Mouse (Mus musculus): Measurements from ENCODE around the gene Gltpd2.
A peak's percentile ranks its signal among the peaks of the same experiment; 100 is the strongest.
"Not testable (repeated sequence)": the region's sequence is repeated elsewhere in the genome, so short reads cannot be mapped to it uniquely, and the experiment has no call there.

Gltpd2 gene

DNA sequence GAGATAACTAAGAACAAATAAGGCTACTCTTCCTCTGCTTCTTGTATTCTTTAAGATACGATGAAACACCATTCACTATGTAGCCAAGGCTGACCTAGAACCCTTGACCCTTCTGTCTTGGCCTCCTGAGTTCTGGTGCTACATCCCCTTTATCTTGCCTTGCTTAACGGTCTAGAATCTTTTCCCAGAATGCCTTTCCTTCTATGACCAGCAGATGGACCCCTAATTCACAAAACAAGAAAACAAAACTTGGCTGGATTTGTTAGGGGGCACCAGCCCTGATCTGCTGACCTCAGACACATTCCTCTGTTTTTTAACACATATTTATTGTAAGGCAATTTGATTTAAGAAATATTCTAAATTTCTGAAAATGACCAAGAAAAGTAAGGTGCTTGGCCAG is 2.6 kb upstream of the Gltpd2 start:
- no peak for DNase-seq (ENCODE audit: low spot score)

- no peak for DNase-seq (ENCODE audit: low spot score)
These were observed 560 bp upstream of the Gltpd2 start for GRCm38 (mm10) chr11:70518436-70518835.

DNA sequence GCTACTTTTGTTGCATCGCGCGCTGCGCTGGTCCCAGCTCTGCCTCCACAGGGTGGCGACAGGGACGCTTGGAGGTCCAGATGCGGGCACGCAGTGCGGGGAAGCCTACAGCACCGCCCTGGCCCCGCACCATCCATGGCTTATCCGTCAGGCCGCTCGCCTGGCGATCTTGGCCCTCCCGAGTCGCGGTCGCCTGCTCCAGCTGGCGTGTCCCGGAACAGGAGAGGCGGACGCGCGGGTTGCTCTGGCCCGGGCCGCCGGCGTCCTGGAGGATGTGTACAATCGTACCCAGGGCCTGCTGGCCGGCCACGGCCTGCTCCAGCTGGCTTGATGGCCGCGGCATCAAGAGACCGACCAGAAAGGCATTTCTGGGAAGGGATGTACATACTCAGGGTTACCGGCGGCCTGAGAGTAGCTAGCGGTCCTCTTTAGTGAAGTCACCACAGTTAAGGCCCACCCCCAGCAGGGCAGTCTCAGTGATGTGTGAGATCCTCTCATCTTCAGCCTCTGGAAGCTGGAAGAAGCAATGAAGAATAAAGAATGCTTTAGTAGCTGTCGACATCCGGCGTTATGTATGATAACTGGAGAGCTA is 1.3 kb downstream of the Gltpd2 start:
- no peak for DNase-seq (ENCODE audit: low spot score)

GRCm38 (mm10) chr11:70523306-70523989 is 4.5 kb downstream of the Gltpd2 start:
- DNase-seq (ENCODE audit: low spot score) = not testable (repeated sequence)

GRCm38 (mm10) chr11:70524782-70525181 is 5.8 kb downstream of the Gltpd2 start:
- DNase-seq (ENCODE audit: low spot score) = no peak

DNA sequence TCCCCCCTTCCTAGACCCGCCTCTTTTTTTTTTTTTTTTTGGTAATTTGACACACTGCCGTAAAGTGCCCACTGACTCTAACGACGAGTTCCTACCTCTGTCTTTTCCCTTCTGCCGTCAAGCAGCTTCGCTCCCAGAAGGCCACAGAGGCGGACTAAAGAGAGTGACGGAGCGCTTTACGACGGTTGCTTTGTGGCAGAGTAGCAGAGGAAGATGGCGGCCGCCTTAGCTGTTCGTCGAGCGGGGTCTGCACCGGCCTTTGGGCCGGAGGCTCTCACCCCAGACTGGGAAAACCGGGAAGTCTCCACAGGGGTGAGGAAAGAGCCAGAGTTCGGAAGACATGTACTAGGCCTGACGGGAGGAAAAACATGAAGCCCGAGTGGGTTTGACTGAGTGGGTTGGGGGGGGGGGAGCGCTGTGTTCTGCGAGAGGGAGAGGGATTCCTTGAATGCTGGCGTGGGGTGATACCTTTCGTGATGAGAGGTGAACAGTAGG is 6.2 kb downstream of the Gltpd2 start, which contains the start of gene Psmb6:
TSS of gene Psmb6 (plus strand) at position 184 of the 495 bp plus-strand sequence.
- DNase-seq (ENCODE audit: low spot score) = peak; percentile 93

GRCm38 (mm10) chr11:70525726-70526125 is 6.7 kb downstream of the Gltpd2 start:
- no peak for DNase-seq (ENCODE audit: low spot score)

DNA sequence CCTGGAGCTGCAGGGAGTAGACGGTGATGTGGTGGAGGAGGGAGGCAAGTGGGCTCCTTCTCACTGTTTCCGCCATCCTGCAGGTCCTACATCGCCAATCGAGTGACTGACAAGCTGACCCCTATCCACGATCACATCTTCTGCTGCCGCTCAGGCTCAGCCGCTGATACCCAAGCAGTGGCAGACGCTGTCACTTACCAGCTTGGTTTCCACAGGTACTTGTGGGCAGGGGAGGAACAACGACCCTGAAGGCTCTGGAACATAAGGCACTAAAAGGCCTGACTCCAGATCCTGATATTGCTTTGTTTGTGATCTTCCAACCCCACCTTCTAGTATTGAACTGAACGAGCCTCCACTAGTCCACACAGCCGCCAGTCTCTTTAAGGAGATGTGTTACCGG is 7.2 kb downstream of the Gltpd2 start:
- no peak for DNase-seq (ENCODE audit: low spot score)

GRCm38 (mm10) chr11:70528610-70529009 is 9.6 kb downstream of the Gltpd2 start:
- DNase-seq (ENCODE audit: low spot score) = no peak

DNA sequence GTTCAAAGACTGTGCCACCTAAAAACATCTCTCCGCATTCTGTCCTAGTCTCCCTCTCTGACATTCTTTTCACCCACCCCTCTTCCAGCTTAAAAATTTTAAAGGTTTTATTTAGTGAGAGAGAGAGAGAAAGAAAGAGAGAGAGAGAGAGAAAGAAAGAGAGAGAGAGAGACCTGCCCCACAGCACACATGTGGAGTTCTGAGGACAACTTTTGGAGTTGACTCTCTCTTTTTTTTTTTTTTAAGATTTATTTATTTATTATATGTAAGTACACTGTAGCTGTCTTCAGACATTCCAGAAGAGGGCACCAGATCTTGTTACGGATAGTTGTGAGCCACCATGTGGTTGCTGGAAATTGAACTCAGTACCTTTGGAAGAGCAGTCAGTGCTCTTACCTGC is 12.1 kb downstream of the Gltpd2 start:
- DNase-seq (ENCODE audit: low spot score) = not testable (repeated sequence)

DNA sequence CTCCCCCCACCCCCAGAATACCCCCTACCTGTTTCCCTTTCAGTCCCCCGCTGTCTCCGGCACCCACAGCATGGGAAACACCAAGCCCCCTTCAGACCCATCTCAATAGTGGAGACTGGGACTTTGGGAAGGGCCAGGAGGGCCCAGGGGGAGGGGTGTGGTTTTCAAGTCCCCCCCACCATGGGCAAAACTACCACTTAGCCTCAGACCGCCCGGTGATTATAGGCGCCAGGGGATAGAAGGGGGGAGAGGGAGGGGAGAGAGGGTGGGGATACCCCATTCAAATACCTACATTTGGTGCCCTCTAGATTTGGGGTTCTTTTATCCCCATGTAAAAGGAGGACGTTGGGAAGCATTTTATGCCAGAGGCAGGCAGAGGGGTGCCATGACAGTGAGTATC is 13.8 kb downstream of the Gltpd2 start, which contains the start of gene Gm40193:
TSS of gene Gm40193 (minus strand) at position 101 of the 400 bp plus-strand sequence.
- no peak for DNase-seq (ENCODE audit: low spot score)

DNA sequence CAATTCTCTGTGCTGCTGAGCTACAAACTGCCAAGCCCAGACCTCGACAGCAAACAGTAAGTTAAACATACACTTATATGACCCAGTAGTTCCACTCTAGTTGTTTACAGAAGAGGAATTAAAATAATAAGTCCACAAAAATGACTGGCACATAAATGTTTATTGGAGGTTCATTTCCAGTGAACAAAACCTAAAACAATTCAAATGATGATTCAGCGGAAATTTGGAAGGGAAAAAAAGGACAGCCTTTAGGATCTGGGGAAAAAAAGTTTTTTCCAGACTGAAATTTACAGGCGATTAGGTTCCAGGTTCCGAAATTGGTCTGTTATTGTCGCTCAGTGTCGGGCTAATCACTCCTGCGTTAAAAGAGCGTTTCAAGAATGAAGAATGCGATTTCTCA is 20.4 kb downstream of the Gltpd2 start:
- DNase-seq (ENCODE audit: low spot score) = no peak

- DNase-seq (ENCODE audit: low spot score) = peak; percentile 91
These were observed 21.0 kb downstream of the Gltpd2 start, which contains the start of gene Pld2 for GRCm38 (mm10) chr11:70539877-70540587. Pld2 (plus strand) TSS chr11:70540064.

DNA sequence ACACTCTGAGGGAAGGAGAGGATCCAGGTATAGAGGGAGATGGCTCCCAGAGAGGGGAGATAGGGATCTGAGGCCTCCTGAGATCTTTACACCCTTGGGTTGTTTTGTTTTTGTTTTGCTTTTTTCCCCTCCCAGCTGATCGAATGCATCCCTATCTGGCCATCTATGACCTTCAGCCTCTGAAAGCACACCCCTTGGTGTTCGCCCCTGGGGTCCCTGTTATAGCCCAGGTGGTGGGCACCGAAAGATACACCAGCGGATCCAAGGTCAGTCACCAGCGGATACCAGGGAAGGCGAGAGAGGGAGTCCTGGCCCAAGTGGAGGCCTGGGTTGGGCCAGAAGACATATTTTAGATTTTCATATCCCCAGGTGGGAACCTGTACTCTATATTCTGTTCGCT is 21.9 kb downstream of the Gltpd2 start:
- DNase-seq (ENCODE audit: low spot score) = no peak

- DNase-seq (ENCODE audit: low spot score) = no peak
These were observed 22.4 kb downstream of the Gltpd2 start for GRCm38 (mm10) chr11:70541415-70541814.

DNA sequence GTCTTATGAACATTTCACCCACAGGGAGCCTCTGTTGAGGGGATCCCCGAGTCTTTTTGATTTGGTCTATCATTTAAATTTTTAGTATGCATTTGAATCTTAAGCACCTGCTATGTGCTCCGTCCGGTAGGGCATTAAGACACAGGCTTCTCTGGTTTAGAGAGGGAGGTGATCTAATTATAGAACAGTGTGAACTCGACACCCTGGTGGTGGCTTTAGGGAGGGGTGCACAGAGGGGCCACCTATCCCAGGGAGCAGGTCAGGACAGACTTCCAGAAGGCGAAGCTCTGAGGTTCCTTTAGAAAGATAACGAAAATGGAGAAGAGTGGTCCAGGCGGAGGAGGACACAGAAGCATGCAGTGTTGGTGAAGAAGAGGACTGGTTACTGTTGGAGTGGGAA is 25.5 kb downstream of the Gltpd2 start:
- DNase-seq (ENCODE audit: low spot score) = no peak

DNA sequence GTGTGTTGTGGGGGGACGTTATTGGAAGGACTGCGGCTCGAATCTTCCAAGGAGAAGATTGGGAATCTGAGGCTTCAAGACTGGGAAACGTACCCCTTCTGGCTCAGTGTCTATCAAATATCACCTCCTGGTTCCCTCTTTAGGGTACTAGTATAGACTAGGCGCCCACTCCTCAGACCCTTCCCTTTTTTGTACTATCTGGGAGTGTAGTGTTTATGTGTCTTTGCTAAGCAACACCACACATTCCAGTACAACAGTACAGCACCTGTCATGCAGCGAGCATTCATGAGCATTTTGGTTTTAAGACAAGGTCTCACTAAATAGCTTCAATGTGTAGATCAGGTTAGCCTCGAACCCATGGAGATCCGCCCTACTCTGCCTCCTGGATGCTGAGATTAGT is 32.5 kb downstream of the Gltpd2 start:
- DNase-seq (ENCODE audit: low spot score) = no peak

DNA sequence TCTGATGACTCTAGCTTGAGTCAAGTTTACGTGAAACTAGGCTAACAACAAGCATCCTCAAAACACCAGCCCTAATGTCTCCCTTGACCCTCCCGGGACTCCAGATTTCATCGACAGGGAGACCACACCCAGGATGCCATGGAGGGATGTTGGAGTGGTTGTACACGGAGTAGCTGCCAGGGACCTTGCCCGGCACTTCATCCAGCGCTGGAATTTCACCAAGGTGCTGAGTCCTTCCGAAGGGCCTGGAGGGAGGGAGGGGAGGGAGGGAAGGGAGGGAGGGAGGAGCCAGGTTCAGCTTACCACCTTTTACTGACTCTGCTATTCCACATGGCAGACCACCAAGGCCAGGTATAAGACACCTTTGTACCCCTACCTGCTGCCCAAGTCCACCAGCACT is 34.9 kb downstream of the Gltpd2 start:
- DNase-seq (ENCODE audit: low spot score) = no peak

GRCm38 (mm10) chr11:70557545-70557944 is 38.5 kb downstream of the Gltpd2 start:
- no peak for DNase-seq (ENCODE audit: low spot score)

GRCm38 (mm10) chr11:70561937-70562286 is 42.9 kb downstream of the Gltpd2 start:
- DNase-seq (ENCODE audit: low spot score) = no peak

DNA sequence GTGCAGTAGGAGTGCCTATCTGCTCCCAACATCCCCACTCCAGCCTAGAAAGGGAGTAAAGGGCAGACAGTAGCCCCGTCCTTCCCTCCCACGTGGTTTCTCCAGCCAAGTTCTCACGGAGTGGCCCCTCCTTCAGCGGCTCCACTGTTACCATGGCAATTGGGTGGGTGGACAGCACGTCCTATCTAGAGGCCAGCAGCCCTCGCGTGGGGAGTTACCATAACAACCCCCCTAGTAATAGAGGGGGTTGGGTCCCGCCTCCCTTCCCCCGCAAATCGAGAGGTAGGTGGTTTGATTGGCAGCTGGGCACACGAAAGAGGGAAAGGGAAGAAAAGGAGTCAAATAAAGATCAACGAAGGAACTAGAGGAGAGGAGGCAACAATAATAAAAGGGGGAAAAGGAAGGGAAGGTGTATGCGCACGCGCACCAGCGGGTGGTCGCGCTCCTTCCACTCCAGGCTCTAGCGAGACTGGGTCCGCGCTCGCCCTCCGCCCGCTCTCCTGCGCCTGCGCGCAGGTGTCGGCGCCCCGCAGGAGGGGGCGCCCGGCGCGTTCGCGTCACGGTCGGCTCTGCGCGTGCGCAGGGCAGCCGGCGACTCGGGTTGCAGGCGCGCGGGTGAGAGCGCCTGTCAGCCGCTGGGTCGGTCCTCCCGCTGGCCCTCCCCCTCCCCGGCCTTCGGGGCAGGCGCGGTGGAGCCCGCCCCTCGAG is 43.4 kb downstream of the Gltpd2 start, which contains the start of gene Mink1:
TSS of gene Mink1 (plus strand) at position 595 of the 708 bp plus-strand sequence.
- DNase-seq (ENCODE audit: low spot score) = peak; percentile 93

DNA sequence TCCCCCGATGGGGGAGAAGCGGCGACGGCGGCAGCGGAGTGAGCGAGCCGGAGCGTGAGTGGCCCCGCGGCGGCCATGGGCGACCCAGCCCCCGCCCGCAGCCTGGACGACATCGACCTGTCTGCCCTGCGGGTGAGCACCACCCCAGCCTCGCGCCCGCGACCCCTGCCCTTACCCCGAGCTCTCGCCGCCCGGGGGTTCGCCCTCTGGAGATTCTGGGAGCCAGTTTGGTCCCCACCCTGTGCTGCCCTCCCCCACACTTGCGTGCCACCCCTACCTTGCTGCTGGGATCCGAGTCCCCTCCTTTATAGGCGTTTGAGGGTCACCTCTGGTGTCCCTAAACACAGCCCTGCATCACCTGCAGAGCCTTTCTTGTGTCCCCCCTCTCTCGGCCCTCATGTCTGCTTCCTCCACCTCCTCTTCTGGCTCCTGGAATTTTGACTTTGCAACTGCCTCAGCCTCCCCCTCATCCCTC is 44.0 kb downstream of the Gltpd2 start:
- DNase-seq (ENCODE audit: low spot score) = peak; percentile 7

Measured in ovary, adult 18-20 months (tissue).